Mouse (Mus musculus) MEL (cell line): Measurements from ENCODE around the gene Atp5g1. TPM values are rescaled to one million over a fixed set of nuclear protein-coding genes. Genes with fewer than 3 reads are reported as not detected.

Source experiments
- DNase-seq: peaks from one replicate; pipeline ENCODE4 v3.0.0; 2011; ENCODE audit warnings: low read depth, low spot score
- H3K27ac ChIP-seq: 2 replicates; pipeline ENCODE4 v1.5.1; 2012; ENCODE audit warnings: low read depth, mild to moderate bottlenecking, control low read depth, low read length, moderate library complexity; ENCODE audit not compliant: control insufficient read depth
- H3K27me3 ChIP-seq, 2 experiments: fragments of 150-350 bp in 1 of 2; sonication (generic) in 1 of 2; 2 replicates each; pipeline ENCODE4 v1.6.1; 2012; ENCODE audit warnings: low read length in 2 of 2, mild to moderate bottlenecking in 2 of 2, improper control_type of control experiment in 1 of 2, moderate library complexity in 1 of 2; ENCODE audit not compliant: insufficient read depth in 2 of 2, control insufficient read depth in 1 of 2
- H3K36me3 ChIP-seq, 2 experiments: 2 replicates each; pipeline ENCODE4 v1.6.1; 2012 to 2014; ENCODE audit warnings: low read length in 2 of 2, improper control_type of control experiment in 1 of 2, inconsistent platforms in 1 of 2, mild to moderate bottlenecking in 1 of 2; ENCODE audit not compliant: insufficient read depth in 2 of 2, control insufficient read depth in 1 of 2
- H3K4me1 ChIP-seq, 2 experiments: fragments of 150-350 bp in 1 of 2; sonication (generic) in 1 of 2; 2 replicates each; pipeline ENCODE4 v1.6.1; 2012; ENCODE audit warnings: low read length in 2 of 2, improper control_type of control experiment in 1 of 2, mild to moderate bottlenecking in 1 of 2; ENCODE audit not compliant: insufficient read depth in 2 of 2, control insufficient read depth in 1 of 2
- H3K4me3 ChIP-seq, 2 experiments: fragments of 150-350 bp in 1 of 2; sonication (generic) in 1 of 2; 2 replicates each; pipeline ENCODE4 v1.5.1; 2012; ENCODE audit warnings: low read depth in 2 of 2, low read length in 2 of 2, mild to moderate bottlenecking in 2 of 2, moderate library complexity in 2 of 2, control low read depth in 1 of 2, improper control_type of control experiment in 1 of 2; ENCODE audit not compliant: control insufficient read depth in 1 of 2, insufficient read depth in 1 of 2
- H3K79me2 ChIP-seq: 2 replicates; pipeline ENCODE4 v1.6.1; 2012; ENCODE audit warnings: mild to moderate bottlenecking, low read length, moderate library complexity; ENCODE audit not compliant: control insufficient read depth, poor library complexity, insufficient read depth
- H3K9ac ChIP-seq: 2 replicates; pipeline ENCODE4 v1.6.1; 2012; ENCODE audit warnings: low read depth, mild to moderate bottlenecking, control low read depth, low read length, moderate library complexity; ENCODE audit not compliant: control insufficient read depth, poor library complexity, severe bottlenecking
- H3K9me3 ChIP-seq: fragments of 150-350 bp; sonication (generic); replicated peaks from 2 replicates; pipeline ENCODE4 v1.6.1; 2012; ENCODE audit warnings: mild to moderate bottlenecking, low read length, improper control_type of control experiment, moderate library complexity; ENCODE audit not compliant: insufficient read depth
- BHLHE40 ChIP-seq: IDR thresholded peaks from 2 replicates; pipeline ENCODE4 v1.6.1; 2012; ENCODE audit warnings: low read depth, mild to moderate bottlenecking, inconsistent platforms, low read length, improper control_type of control experiment, borderline replicate concordance
- CHD1 ChIP-seq: IDR thresholded peaks from 2 replicates; pipeline ENCODE4 v1.6.1; 2012; ENCODE audit warnings: low read depth, mild to moderate bottlenecking, inconsistent platforms, low read length, improper control_type of control experiment
- CTCF ChIP-seq, 3 experiments: IDR thresholded peaks in 2 of 3; conservative IDR thresholded peaks in 1 of 3; 2 replicates each; pipeline ENCODE4 v1.5.1; 2011 to 2012; ENCODE audit warnings: low read length in 3 of 3, low read depth in 2 of 3, mild to moderate bottlenecking in 2 of 3, improper control_type of control experiment in 1 of 3, inconsistent platforms in 1 of 3, mixed read lengths in 1 of 3, moderate library complexity in 1 of 3; ENCODE audit not compliant: control insufficient read depth in 1 of 3, insufficient read depth in 1 of 3, poor library complexity in 1 of 3, severe bottlenecking in 1 of 3
- E2F4 ChIP-seq: IDR thresholded peaks from 2 replicates; pipeline ENCODE4 v1.6.1; 2011; ENCODE audit warnings: low read depth, low read length, improper control_type of control experiment, borderline replicate concordance
- ELF1 ChIP-seq: IDR thresholded peaks from 2 replicates; pipeline ENCODE4 v1.6.1; 2014; ENCODE audit warnings: low read depth, mild to moderate bottlenecking, inconsistent platforms, low read length, improper control_type of control experiment, moderate library complexity
- ETS1 ChIP-seq: IDR thresholded peaks from 2 replicates; pipeline ENCODE4 v1.6.1; 2012; ENCODE audit warnings: low read depth, mild to moderate bottlenecking, inconsistent platforms, low read length, improper control_type of control experiment, moderate library complexity
- GABPA ChIP-seq: IDR thresholded peaks from 2 replicates; pipeline ENCODE4 v1.6.1; 2012; ENCODE audit warnings: low read depth, mild to moderate bottlenecking, inconsistent platforms, low read length, improper control_type of control experiment, moderate library complexity
- GATA1 ChIP-seq: IDR thresholded peaks from 2 replicates; pipeline ENCODE4 v1.6.1; 2011; ENCODE audit warnings: low read depth, low read length, improper control_type of control experiment
- HCFC1 ChIP-seq: IDR thresholded peaks from 2 replicates; pipeline ENCODE4 v1.6.1; 2012; ENCODE audit warnings: low read depth, mild to moderate bottlenecking, inconsistent platforms, low read length, improper control_type of control experiment, moderate library complexity
- JUND ChIP-seq: IDR thresholded peaks from 2 replicates; pipeline ENCODE4 v1.6.1; 2011; ENCODE audit warnings: low read depth, mild to moderate bottlenecking, improper control_type of control experiment, low read length
- MAFK ChIP-seq: IDR thresholded peaks from 2 replicates; pipeline ENCODE4 v1.6.1; 2011; ENCODE audit warnings: low read depth, mild to moderate bottlenecking, low read length, improper control_type of control experiment, borderline replicate concordance
- MAX ChIP-seq: IDR thresholded peaks from 2 replicates; pipeline ENCODE4 v1.6.1; 2011; ENCODE audit warnings: low read length, improper control_type of control experiment
- MAZ ChIP-seq: IDR thresholded peaks from 2 replicates; pipeline ENCODE4 v1.6.1; 2012; ENCODE audit warnings: low read depth, mild to moderate bottlenecking, inconsistent platforms, low read length, improper control_type of control experiment
- MEF2A ChIP-seq: IDR thresholded peaks from 2 replicates; pipeline ENCODE4 v1.6.1; 2014; ENCODE audit warnings: low read depth, mild to moderate bottlenecking, inconsistent platforms, low read length, improper control_type of control experiment; ENCODE audit not compliant: poor library complexity, insufficient replicate concordance, severe bottlenecking; ENCODE audit errors: extremely low read depth
- MXI1 ChIP-seq: IDR thresholded peaks from 2 replicates; pipeline ENCODE4 v1.6.1; 2011; ENCODE audit warnings: mild to moderate bottlenecking, low read depth, low read length, improper control_type of control experiment
- MYC ChIP-seq: IDR thresholded peaks from 2 replicates; pipeline ENCODE4 v1.6.1; 2011; ENCODE audit warnings: low read depth, mild to moderate bottlenecking, low read length, improper control_type of control experiment, moderate library complexity
- POLR2AphosphoS2 ChIP-seq: IDR thresholded peaks from 2 replicates; pipeline ENCODE4 v1.6.1; 2011; ENCODE audit warnings: low read length, improper control_type of control experiment
- POLR2AphosphoS5 ChIP-seq: IDR thresholded peaks from 2 replicates; pipeline ENCODE4 v1.6.1; 2012; ENCODE audit warnings: low read depth, borderline replicate concordance, mild to moderate bottlenecking, inconsistent platforms, low read length, moderate library complexity, mixed read lengths
- RAD21 ChIP-seq: IDR thresholded peaks from 2 replicates; pipeline ENCODE4 v1.6.1; 2011; ENCODE audit warnings: mild to moderate bottlenecking, low read depth, low read length, improper control_type of control experiment
- RCOR1 ChIP-seq: IDR thresholded peaks from 2 replicates; pipeline ENCODE4 v1.6.1; 2012; ENCODE audit warnings: low read depth, mild to moderate bottlenecking, inconsistent platforms, low read length, improper control_type of control experiment
- SIN3A ChIP-seq: IDR thresholded peaks from 2 replicates; pipeline ENCODE4 v1.6.1; 2012; ENCODE audit warnings: low read length, improper control_type of control experiment, inconsistent platforms
- SMC3 ChIP-seq: IDR thresholded peaks from 2 replicates; pipeline ENCODE4 v1.6.1; 2011; ENCODE audit warnings: low read depth, low read length, improper control_type of control experiment
- TAL1 ChIP-seq: IDR thresholded peaks from 2 replicates; pipeline ENCODE4 v1.6.1; 2012; ENCODE audit warnings: mild to moderate bottlenecking, inconsistent platforms, low read length, moderate library complexity, mixed read lengths
- TBP ChIP-seq: IDR thresholded peaks from 2 replicates; pipeline ENCODE4 v1.8.0; 2011; ENCODE audit warnings: low read depth, low read length, improper control_type of control experiment
- TCF12 ChIP-seq: IDR thresholded peaks from 2 replicates; pipeline ENCODE4 v1.6.1; 2014; ENCODE audit warnings: low read depth, mild to moderate bottlenecking, inconsistent platforms, low read length, improper control_type of control experiment, moderate library complexity
- UBTF ChIP-seq: IDR thresholded peaks from 2 replicates; pipeline ENCODE4 v1.6.1; 2012; ENCODE audit warnings: low read depth, mild to moderate bottlenecking, inconsistent platforms, low read length, improper control_type of control experiment, moderate library complexity, borderline replicate concordance; ENCODE audit not compliant: insufficient read depth
- USF1 ChIP-seq: IDR thresholded peaks from 2 replicates; pipeline ENCODE4 v1.6.1; 2014; ENCODE audit warnings: low read depth, mild to moderate bottlenecking, inconsistent platforms, low read length, improper control_type of control experiment, moderate library complexity
- ZC3H11A ChIP-seq: IDR thresholded peaks from 2 replicates; pipeline ENCODE4 v1.6.1; 2012; ENCODE audit warnings: low read depth, mild to moderate bottlenecking, inconsistent platforms, low read length, improper control_type of control experiment
- ZKSCAN1 ChIP-seq: IDR thresholded peaks from 2 replicates; pipeline ENCODE4 v1.6.1; 2012; ENCODE audit warnings: low read depth, mild to moderate bottlenecking, inconsistent platforms, low read length, improper control_type of control experiment, moderate library complexity
- ZMIZ1 ChIP-seq: IDR thresholded peaks from 2 replicates; pipeline ENCODE4 v1.6.1; 2012; ENCODE audit warnings: low read depth, mild to moderate bottlenecking, inconsistent platforms, low read length, improper control_type of control experiment, moderate library complexity
- polyA plus RNA-seq, 2 experiments: library from polyadenylated mRNA; stranded (reverse) in 1 of 2; unstranded in 1 of 2; fragments of >175 nt in 1 of 2; fragments of >200 nt in 1 of 2; gene quantifications; 2 replicates each; pipeline versions ENCODE4 v1.2.1 to v1.2.4; 2012; ENCODE audit warnings: low replicate concordance in 2 of 2, low read depth in 1 of 2; ENCODE audit not compliant: insufficient read length in 2 of 2, insufficient read depth in 1 of 2, missing spikeins in 1 of 2
- total RNA-seq: library from RNA; depleted of rRNA; stranded (reverse); fragments of 300-350 nt; gene quantifications from 2 replicates; pipeline ENCODE4 v1.2.3, GENCODE M21; 2012

Atp5g1 gene
- total and polyA plus RNA-seq, 3 experiments: 1,519 to 1,694 TPM; not detected in 1

- no peak for DNase-seq
- Histone ChIP-seq H3K27ac (no peak overlapping the region), H3K9ac (no peak overlapping the region), H3K9me3 (no peaks in the 10 kb centered on the region), H3K79me2 (no peaks in the 10 kb centered on the region), H3K27me3 (peaks cover 2 to 3% of the 10 kb centered on the region in 2 experiments), H3K4me3 (no peak overlapping the region), H3K36me3 (no peaks in the 10 kb centered on the region), H3K4me1 (no peaks in the 10 kb centered on the region)
- TF ChIP-seq ZKSCAN1: no peak
- TF ChIP-seq TBP: no peak
- no peak for TF ChIP-seq MYC
- no peak for TF ChIP-seq MXI1
- no peak for TF ChIP-seq POLR2AphosphoS2
- no peak for TF ChIP-seq HCFC1
- no peak for TF ChIP-seq ELF1
- no peak for TF ChIP-seq JUND
- TF ChIP-seq GATA1: no peak
- TF ChIP-seq MAFK: no peak
- TF ChIP-seq TAL1: no peak
- no peak for TF ChIP-seq ETS1
- no peak for TF ChIP-seq UBTF
- TF ChIP-seq USF1: no peak
Measured at GRCm38 (mm10) chr11:96092674-96093291, 17.3 kb upstream of the Atp5g1 start.

DNA sequence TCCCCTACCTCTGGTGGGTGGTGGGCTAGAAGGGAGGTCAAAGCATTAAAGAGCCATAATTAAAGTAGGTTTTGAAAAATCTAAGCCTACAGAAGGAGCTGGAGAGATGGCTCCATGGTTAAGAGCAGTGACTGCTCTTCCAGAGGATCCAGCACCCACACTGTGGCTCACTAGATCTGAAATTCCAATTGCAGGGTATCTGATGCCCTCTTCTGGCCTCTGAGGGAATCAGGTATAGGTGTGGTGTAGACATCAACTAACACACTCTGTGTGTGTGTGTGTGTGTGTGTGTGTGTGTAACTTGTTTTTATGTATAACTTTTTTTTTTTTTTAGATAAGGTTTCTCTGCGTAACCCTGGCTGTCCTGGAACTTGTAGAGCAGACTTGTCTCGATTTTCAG, 15.6 kb upstream of the Atp5g1 start:
- Histone ChIP-seq H3K4me1 (no peaks in the 10 kb centered on the region), H3K79me2 (no peaks in the 10 kb centered on the region), H3K36me3 (no peaks in the 10 kb centered on the region), H3K4me3 (no peak overlapping the region), H3K9ac (no peak overlapping the region), H3K27me3 (peaks cover 0 to 2% of the 10 kb centered on the region in 2 experiments; a peak in 2 of 4 replicates), H3K9me3 (no peaks in the 10 kb centered on the region), H3K27ac (no peak overlapping the region)
- DNase-seq: peak; percentile 64
- no peak for TF ChIP-seq RCOR1
- TF ChIP-seq SIN3A: no peak
- TF ChIP-seq ZC3H11A: peak; percentile 68
- TF ChIP-seq POLR2AphosphoS5: no peak
- no peak for TF ChIP-seq BHLHE40
- TF ChIP-seq CHD1: no peak
- no peak for TF ChIP-seq UBTF
- no peak for TF ChIP-seq TCF12
- peak; percentile 75 for TF ChIP-seq RAD21
- TF ChIP-seq USF1: no peak
- TF ChIP-seq GATA1: no peak
- no peak for TF ChIP-seq GABPA
- TF ChIP-seq E2F4: no peak
- TF ChIP-seq MAFK: no peak
- TF ChIP-seq CTCF (IDR thresholded peaks at IDR 0.05 in 2 of 3, conservative IDR thresholded peaks at IDR 0.05 in 1 of 3; ENCODE audit: control insufficient read depth in 1 of 3, insufficient read depth in 1 of 3, low read depth in 2 of 3, low read length in 3 of 3, poor library complexity in 1 of 3, severe bottlenecking in 1 of 3): peak; percentile 30 to 73 (median 46); a peak in 5 of 6 replicates
- no peak for TF ChIP-seq MAX
- no peak for TF ChIP-seq POLR2AphosphoS2
- no peak for TF ChIP-seq ELF1
- peak; percentile 66 for TF ChIP-seq SMC3
- TF ChIP-seq ZMIZ1: no peak
- no peak for TF ChIP-seq TAL1
- TF ChIP-seq MEF2A: no peak
- TF ChIP-seq MAZ: no peak
